Mouse (Mus musculus) naive thymus-derived CD4-positive, alpha-beta T cell, adult 2 months (primary cell): ENCODE results near the gene Tada1.

Experiments
- DNase-seq: peaks from one replicate; pipeline ENCODE4 v3.0.0-alpha.2; 2011; ENCODE audit warnings: low read depth

Gene Tada1

DNA sequence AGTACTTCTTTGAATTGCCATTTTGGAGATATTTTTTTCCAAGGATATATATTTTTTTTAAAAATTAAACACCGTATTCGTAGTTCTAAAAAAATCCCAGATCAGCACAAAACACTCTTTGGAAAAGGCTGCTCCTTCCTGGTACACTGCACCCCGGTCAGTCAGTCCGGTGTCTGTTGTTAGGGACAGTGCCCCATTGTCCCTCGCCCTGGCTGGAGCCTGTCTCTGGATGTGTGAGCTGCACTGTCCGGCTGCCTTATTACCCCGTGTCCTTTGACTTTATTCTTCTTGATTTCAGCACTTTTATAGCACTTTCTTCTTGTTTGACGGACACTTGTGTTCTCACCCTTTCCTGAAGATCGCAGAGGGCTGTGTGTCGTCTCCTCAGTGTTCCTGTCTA is 5.7 kb downstream of the Tada1 start:
- DNase-seq = no peak

DNA sequence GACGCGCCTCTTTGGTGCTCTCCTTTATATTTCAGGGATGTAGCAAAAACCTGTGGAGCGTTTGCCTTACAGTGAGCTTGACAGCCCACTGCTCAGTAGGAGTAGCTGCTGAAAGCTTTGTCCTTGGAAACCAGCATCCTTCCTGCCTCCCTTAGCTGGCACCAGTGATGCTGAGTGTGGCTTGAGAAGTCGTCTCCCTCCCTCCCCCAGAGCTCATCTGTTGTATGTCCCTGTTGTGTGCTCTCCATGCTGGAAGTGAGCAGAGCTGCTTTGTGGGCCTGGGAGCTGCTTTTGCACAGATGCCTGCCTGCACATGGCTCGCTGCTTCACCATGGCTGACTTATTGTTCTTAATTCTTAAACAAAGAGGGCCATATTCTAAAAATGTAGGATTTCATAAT is 6.5 kb downstream of the Tada1 start:
- no peak for DNase-seq

DNA sequence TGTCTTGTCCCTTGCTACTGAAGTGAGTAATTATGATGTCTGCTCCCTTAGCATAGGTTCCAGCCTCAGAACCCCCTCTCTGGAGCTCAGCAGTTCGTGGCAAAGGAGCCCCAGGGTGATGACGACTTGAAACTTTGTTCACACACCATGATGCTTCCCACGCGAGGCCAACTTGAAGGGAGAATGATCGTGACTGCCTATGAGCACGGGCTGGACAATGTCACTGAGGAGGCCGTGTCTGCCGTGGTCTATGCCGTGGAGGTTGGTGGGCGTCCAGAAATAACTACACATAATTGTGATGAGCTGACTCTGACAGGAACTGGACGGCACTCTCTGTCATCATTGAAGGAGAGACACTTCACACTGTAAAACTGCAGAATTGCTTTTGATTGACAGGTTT is 9.6 kb downstream of the Tada1 start:
- DNase-seq = no peak

DNA sequence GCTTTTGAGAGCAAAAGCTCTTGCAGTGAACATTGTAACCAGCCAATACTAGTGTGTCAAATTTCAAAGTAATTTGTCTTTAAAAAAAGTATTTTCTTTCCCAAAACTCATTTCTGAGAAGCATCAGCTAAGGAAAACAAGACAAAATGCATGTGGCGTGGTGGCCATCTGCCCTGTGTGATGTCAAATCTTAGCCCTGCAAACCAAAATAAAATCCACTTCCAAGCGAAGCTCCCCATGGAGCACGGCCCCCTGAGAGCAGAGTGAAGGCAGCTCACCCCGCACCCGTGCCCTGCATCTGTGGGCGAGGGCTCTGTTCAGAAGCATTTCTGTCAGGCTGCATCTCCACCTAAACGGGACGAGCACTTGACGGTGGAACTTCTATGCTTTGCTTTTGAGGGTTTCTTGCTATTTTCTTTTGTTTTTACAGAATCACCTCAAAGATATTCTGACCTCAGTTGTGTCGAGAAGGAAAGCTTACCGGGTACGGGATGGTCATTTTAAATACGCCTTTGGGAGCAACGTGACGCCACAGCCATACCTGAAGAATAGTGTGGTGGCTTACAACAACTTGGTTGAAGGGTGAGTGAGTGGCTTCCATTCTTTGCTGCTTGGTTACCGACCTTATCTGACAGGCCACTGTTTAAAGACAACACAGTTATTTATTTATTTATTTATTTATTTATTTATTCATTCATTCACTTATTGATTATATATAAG is 10.7 kb downstream of the Tada1 start:
- DNase-seq = no peak

DNA sequence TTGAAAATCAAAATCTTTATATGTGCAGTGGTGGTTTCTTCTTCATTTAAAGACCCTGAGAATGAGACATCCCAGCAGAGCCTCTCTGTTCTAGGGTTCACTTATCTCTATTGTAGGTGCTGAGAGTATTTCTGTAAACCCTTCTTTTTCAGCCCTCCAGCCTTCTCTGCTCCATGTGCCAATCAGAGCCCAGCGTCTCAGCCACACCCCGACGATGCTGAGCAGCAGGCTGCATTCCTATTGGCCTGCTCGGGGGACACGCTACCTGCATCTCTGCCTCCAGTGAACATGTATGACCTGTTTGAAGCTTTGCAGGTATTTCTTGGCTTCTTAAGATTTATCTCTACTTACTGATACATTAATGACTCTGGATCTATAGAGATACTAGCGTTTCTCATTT is 12.8 kb downstream of the Tada1 start:
- no peak for DNase-seq

DNA sequence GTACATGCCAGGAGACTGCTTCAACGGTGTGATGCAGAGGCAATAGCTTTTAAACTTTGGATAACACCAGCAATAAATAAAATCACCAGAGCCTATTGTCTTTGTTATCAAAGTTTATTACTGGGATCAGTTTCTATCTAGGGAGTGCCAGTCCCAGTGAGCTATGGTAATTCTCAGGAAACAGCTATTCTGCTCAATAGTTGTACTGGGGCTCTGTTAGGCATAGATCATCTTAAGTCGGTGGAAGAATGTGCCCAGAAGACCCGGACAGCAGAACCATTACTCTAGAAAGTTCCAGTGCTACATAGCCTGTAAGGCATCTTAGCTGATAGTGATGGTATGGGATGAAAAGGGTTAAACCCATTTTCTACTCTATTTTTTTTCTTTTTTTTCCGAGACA is 15.9 kb downstream of the Tada1 start:
- no peak for DNase-seq

DNA sequence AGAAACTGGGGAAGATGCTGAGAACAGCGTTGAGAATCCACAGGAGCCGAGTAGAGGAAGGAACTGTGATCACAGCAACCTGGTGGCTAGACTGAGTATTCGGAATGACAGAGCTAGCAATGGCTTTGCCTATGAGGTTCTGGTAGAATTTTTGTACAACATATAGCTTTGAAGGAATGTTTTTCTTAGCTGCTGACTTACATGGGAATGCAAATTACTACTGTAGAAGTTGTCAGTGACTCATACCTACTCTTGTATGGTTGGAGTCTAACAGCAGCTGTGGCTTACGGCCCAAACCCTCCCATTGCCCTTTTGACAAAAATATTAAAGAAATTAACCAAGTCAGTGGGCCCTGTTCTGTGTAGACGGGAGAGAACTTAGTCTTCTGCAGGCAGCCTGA is 16.8 kb downstream of the Tada1 start:
- DNase-seq = no peak

DNA sequence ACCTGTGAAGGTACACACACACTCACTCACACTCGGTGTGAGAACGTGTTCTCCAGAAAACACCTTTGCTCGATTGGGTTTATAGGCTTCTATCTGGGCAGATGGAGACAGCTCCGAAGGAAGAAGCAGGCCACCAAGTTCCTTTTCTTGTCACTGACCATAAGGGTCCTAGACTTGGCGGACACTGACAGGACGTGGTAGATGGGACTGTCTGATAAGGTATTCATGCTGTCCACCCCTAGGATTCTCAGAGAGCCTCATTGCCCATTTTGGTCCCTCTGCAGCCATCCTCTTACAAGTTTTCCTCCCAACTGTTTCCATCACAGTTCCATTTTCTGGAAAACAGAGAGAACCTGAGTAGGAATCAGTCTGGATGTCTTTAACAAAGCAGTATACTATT is 17.5 kb downstream of the Tada1 start:
- no peak for DNase-seq

DNA sequence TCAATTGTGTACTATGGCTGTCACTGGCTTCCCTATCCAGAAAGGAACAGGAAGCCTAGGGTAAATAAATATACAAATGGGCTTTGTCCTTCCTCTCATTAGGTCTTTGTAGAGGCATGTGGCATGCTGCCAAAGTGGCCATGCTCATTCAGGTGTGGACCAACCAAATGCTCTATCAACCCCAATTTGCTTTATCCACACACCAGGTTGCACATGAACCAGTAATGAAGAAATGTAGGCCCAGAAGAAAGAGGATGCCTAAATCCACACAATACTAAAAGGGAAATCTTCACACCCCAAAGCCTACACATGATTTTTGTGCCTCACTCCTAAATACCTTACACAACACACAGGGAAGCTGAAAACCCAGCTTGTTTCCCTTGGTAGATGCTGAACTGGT is 22.6 kb downstream of the Tada1 start:
- DNase-seq = no peak

DNA sequence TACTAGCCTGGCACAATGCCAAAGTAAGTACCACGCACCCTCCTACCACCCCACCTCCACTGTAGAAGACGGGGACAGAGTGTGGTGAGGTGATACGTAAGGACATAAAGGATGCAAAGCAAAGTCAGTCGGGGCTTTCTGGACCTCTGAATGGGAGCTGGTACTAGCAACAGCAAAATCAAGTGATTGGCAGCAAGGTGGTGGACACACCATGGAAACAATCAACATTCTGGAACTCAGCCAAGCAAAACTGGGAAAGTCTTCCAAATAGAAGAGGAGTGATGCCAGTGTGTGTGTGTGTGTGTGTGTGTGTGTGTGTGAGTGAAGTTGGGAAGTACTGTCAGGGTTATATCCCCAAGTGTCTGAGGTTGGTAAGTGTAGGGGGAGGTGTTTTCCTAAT is 23.1 kb downstream of the Tada1 start:
- no peak for DNase-seq

DNA sequence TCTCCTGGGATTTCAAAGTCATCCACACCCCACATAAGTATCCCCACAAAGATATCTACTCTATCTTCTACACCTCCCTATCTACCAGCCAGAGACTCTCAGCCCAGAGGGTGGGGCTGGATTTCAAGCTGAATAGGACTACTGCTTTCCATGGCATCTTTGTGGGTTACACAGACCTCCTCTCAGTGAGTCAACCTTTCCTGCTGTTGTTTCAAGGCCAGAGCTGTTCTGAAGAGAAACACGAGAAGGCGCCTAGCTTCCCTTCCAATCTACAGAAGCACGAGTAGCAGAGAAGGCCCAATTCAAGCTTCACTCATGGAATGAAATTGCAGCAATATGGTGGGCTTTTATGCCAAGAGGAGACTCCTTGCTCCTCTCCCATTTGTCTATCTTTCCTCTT is 24.9 kb downstream of the Tada1 start:
- no peak for DNase-seq

DNA sequence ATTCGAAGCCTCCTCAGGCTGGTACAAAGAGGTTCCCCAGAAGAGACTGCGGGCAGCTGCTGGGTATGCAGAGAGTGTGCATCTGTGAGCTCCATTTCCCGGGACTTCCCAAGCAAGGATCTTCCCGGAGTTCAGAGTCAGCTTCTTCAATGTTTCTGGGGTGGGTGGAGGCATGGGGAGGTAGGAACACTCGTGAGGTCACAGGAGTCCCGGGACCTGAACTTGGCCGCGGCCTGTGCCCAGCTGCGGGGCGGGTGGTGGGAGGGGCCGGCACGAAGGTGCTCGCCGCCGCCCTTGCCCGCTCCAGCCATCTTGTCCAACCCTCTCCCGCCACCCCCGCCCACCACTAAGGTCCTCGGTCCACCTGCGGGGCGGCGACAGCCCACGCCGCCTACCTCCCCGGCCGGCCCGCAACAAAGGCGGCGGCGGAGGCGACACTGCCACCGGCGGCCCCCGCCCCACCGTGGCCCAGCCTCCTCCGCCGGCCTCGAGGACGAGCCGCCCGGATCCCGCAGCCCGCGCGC is 30.3 kb downstream of the Tada1 start:
- DNase-seq = no peak

DNA sequence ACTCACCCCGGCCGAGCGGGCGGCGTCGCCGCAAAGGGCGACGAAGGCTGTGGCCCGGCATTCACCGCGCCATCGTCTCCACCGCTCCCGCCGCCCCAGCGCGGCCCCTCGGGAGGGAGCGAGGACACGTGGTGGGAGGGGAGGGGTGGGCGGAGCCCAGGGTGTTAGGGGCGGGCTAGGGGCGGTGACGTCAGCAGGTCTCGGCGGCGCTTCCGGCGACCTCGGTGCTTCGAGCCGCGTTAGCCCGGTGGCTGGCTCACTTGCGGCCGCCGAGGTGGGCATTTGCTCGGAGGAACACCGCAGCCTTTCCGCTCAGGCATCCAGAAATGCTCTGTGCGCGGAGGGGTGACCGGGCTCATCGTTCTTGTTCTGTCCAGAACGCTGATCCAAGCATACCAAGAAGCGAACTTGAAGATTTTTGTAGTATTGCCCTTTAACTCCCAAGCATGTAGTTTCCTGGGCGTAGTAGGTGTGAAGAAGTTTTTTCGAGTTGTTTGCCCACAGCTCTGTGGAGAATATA is 30.9 kb downstream of the Tada1 start, which contains the start of gene Pogk:
Gene Pogk (minus strand): TSS at position 163 of the 520 bp plus-strand sequence.
- peak; percentile 95 for DNase-seq

DNA sequence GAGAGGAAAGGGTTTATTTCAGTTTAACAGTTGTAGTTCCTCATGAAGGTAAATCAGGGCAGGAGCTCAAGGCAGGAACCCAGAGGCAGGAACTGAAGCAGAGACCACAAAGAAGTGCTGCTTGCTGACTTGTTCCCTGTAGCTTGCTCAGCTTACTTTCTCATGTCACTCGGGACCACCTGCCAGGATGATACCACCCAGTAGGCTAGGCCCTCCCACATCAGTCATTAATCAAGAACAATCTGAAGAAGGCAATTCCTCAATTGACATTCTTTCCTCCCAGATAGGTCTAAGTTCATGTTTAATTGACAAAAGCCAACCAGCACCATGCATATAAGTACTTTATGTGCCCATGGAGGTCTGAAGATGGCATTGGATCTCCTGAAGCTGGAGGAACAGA is 32.6 kb downstream of the Tada1 start:
- peak; percentile 12 for DNase-seq

DNA sequence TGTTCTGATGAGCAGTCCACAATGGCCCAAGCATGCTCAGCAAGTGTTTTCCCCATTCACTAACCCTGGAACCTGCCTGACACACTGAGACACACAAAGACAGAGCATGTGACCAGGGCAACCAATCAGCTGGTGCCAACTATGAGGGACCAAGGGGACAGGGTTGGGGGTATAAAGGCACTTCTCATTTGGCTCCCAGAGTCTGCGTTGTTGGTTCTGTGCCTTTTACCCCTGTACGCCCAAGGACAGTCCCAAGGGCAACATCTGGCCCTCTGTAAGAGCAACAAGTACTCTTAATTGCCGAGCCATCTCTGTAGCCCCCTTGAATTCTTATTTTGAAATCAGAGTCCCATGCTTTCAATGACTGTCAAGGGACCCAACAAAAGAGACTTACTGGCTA is 33.4 kb downstream of the Tada1 start:
- DNase-seq = no peak

DNA sequence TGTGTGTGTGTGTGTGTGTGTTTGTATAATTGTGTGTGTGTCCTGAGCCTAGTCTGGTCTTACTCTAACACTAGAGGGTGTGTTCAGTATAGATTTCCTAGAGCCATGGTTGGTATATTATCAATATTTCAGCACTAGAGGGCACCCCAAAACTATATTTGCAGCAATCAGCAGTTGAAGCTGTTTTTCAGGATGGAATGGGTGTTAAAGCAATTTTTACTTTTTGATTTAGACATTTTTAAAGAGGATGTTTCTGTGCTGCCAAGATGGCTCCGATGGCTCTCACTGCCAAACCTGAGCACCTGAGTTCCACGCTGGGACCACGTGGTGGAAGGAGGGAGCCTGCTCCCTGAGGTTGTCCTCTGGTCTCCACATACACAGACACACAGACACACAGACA is 50.2 kb downstream of the Tada1 start:
- DNase-seq = peak; percentile 19

DNA sequence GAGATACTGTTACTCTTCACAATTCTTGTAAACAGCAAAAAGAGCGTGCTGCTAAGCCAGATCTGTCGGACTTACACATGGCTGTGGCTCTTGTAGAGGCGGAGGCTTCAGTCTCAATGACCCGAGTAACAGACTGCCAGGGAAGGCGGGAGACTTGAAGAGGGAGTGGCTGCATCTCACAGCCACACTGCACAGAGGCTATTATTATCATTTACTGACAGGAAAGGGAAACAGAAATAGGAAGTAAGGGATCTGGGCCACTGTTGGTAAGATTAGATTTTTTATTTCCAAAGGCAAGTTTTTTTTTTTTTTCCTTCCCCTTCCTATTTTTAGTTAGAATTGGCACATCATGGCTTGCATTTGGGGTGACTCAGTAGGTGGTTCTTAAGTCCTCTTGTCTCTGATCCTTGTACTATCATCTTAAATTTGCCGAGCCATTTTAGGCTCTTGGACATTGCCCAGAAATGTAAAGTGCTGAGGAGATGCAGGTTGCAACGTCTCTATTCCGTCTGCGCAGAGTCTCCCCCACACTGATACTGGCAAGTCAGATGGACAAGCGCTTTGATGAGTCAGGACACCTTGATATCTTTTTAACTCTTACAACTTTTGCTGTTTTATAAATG is 51.0 kb downstream of the Tada1 start:
- no peak for DNase-seq

DNA sequence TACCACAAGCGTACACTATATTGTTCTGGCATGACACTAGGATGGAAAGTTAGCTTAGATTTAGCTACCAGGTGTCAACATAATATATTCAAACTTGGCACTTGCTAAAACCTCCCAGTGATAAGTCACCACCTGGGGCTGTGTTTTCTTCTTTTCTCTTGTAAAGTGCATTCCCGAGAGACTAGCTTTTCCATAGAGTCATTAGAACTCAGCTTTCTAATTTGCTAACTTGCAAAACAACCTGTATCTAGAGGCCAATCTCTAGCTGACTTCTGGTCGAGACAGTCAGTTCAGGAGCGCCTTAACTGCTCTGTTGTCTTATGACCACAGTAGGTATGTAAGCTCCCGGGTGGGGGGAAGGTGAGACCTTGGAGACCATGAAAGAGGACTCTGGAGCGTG is 60.5 kb downstream of the Tada1 start:
- no peak for DNase-seq

DNA sequence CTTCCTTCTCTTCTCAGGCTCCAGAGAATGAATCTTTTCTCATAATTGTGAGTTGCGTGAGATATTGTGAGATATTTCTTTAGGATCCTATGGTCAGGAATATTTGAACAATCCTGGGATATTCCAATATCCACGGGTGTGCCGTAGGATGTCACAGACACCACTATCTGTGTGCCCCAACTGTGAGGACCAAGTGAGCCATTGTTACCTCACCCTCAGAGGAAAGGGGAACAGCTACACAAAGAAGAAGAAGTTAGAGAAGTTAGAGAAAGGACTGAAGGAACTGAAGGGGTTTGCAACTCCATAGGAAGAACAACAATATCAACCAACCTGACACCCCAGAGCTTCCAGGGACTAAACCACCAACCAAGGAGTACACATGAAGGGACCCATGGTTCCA is 63.1 kb downstream of the Tada1 start:
- DNase-seq = no peak
